Mouse (Mus musculus) small intestine, adult 2 months (tissue): ENCODE measurements around the gene B4gat1. TPM values are rescaled to one million over a fixed set of nuclear protein-coding genes. Genes with fewer than 3 reads are reported as not detected.

Experiments used
- H3K27ac ChIP-seq: fragments of 200-500 bp; 2 replicates; pipeline ENCODE4 v1.5.1; 2012; ENCODE audit warnings: low read depth, low read length, control low read depth, inconsistent platforms; ENCODE audit not compliant: insufficient read depth
- H3K27me3 ChIP-seq: fragments of 200-500 bp; 2 replicates; pipeline ENCODE4 v1.6.1; 2012; ENCODE audit warnings: mild to moderate bottlenecking, moderate library complexity, low read length, inconsistent platforms; ENCODE audit not compliant: control insufficient read depth, insufficient read depth
- H3K36me3 ChIP-seq: fragments of 200-500 bp; 2 replicates; pipeline ENCODE4 v1.6.1; 2012; ENCODE audit warnings: mild to moderate bottlenecking, low read length, control low read depth, inconsistent platforms; ENCODE audit not compliant: control insufficient read depth, insufficient read depth
- H3K4me1 ChIP-seq: fragments of 200-500 bp; 2 replicates; pipeline ENCODE4 v1.6.1; 2012; ENCODE audit warnings: low read length, inconsistent platforms, mixed read lengths; ENCODE audit not compliant: control insufficient read depth, insufficient read depth, insufficient read length
- H3K4me3 ChIP-seq: fragments of 200-500 bp; 2 replicates; pipeline ENCODE4 v1.5.1; 2012; ENCODE audit warnings: low read depth, mild to moderate bottlenecking, control low read depth, inconsistent platforms, low read length, moderate library complexity
- CTCF ChIP-seq: fragments of 200-500 bp; IDR thresholded peaks from 2 replicates; pipeline ENCODE4 v1.5.1; 2012; ENCODE audit warnings: low read depth, mild to moderate bottlenecking, control low read depth, inconsistent platforms, low read length, moderate library complexity, mixed read lengths; ENCODE audit not compliant: insufficient replicate concordance, insufficient read length; ENCODE audit errors: extremely low read depth
- POLR2A ChIP-seq: fragments of 200-500 bp; IDR thresholded peaks from 2 replicates; pipeline ENCODE4 v1.6.1; 2012; ENCODE audit warnings: low read depth, mild to moderate bottlenecking, control low read depth, inconsistent platforms, low read length, moderate library complexity
- WGBS: fragments of 180-500 bp; shearing (Covaris S2); methylation state at CpG from one replicate; pipeline ENCODE4 v1.1.7; 2018; 5-methylcytosine and 5-hydroxymethylcytosine counted together
- polyA plus RNA-seq: library from polyadenylated mRNA; depleted of rRNA; stranded (reverse); fragments of >200 nt; gene quantifications from 2 replicates; pipeline ENCODE4 v1.2.3, GENCODE M21; 2012

The B4gat1 gene
- polyA plus RNA-seq, 1 experiment, result 18.1 TPM

- Histone ChIP-seq H3K4me1 (peaks cover 10% of the 10 kb centered on the region), H3K36me3 (no peaks in the 10 kb centered on the region), H3K27ac (no peak overlapping the region), H3K27me3 (no peaks in the 10 kb centered on the region), H3K4me3 (no peak overlapping the region)
- WGBS, result 81% methylated on average over 4 of the region's 4 CpGs
- TF ChIP-seq CTCF (no peak), POLR2A (no peak)
Measured at GRCm38 (mm10) chr19:5036577-5036976, 2.0 kb upstream of the B4gat1 start.

DNA sequence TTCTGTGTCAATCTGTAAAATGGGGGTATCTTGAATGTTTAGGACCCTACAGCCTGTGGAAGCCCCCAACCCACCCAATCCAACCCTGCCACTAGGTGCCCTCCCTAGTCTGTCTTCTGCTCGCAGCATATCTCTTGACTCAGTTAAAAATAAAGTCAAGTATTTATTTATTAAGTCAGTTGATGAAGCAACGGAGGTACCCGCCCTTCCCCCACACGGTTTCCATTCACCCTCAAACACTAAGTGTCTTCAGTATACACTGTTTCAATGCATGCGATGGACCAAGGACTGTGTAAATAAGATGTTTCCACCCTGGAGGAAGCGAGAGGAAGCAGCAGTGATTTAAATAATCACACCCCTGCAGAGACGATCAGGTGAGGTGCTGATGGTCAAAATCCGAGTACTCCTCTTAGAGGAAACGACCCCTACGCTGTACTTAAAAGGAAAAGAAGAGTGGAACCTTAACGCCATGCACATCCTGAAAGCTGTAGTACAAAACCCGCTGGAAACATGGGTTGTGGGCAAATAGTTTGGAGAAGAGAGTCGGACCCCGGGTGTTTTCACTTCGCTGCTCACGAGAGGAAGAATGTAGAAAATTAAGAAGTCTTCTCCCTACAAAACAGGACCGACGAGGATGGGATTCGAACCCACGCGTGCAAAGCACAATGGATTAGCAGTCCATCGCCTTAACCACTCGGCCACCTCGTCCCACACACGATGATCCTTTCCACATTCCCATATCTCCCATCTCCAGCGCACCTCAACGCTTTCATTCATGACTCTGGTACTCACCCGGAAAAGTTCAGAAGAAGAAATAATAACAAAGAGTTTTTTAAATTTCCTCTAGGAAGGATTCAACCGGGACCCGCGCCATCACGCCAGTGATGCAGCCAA lies 701 bp upstream of the B4gat1 start:
- Histone ChIP-seq H3K36me3 (no peaks in the 10 kb centered on the region), H3K27ac (no peak overlapping the region), H3K27me3 (no peaks in the 10 kb centered on the region), H3K4me1 (peaks cover 10% of the 10 kb centered on the region), H3K4me3 (peak overlapping the region; percentile 88)
- 3% methylated on average over 32 of the region's 32 CpGs for WGBS
- TF ChIP-seq POLR2A (no peak), CTCF (no peak)

- Histone ChIP-seq H3K4me3 (peak overlapping the region; percentile 88), H3K4me1 (peaks cover 10% of the 10 kb centered on the region), H3K27ac (peak overlapping the region; percentile 47), H3K27me3 (no peaks in the 10 kb centered on the region), H3K36me3 (no peaks in the 10 kb centered on the region; the same call in 1 of the 2 replicates)
- WGBS, result 6% methylated on average over 41 of the region's 41 CpGs
- no peak for TF ChIP-seq POLR2A
Measured at GRCm38 (mm10) chr19:5039301-5040114, 882 bp downstream of the B4gat1 start.

- no peaks in the 10 kb centered on the region for H3K27me3 ChIP-seq
- peak within 1 kb of the TSS; percentile 78 for H3K27ac ChIP-seq
- H3K36me3 ChIP-seq, result peaks cover 2% of the 10 kb centered on the region; the same call in 1 of the 2 replicates
- TF ChIP-seq POLR2A (peak; percentile 81), CTCF (no peak)
- WGBS, result 2% methylated on average over 40 of the region's 40 CpGs
- H3K4me3 ChIP-seq, result peak within 1 kb of the TSS; percentile 88
- peaks cover 10% of the 10 kb centered on the region for H3K4me1 ChIP-seq
Measured at GRCm38 (mm10) chr19:5040862-5041523, 2.4 kb downstream of the B4gat1 start, which contains the start of gene Brms1. Brms1 (plus strand) TSS chr19:5041354.

DNA sequence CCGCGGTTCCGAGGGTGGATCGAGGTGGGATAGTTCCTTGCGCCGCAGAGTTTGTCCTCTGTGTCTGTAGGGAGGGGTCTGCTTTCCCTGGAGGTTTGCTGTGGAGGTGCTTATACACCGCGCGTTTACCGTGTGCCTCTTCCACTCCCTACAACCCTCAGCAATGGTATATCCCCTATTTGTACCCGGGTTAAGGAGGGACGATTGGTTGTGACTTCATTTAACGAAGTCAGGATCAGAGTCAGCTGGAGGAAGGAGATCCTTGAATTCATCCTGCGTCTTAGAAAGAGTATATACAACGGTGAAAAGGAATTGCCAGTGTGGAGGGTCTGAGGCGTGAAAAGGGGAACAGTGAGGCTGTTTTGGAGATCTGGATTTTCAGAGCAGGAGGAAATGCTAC lies 3.0 kb downstream of the B4gat1 start:
- H3K4me3 ChIP-seq, result peak overlapping the region; percentile 80
- H3K27ac ChIP-seq, result peak overlapping the region; percentile 78
- WGBS, result 2% methylated on average over 16 of the region's 16 CpGs
- peaks cover 10% of the 10 kb centered on the region for H3K4me1 ChIP-seq
- H3K27me3 ChIP-seq, result no peaks in the 10 kb centered on the region
- H3K36me3 ChIP-seq, result peaks cover 6% of the 10 kb centered on the region
- TF ChIP-seq CTCF (no peak), POLR2A (no peak)

DNA sequence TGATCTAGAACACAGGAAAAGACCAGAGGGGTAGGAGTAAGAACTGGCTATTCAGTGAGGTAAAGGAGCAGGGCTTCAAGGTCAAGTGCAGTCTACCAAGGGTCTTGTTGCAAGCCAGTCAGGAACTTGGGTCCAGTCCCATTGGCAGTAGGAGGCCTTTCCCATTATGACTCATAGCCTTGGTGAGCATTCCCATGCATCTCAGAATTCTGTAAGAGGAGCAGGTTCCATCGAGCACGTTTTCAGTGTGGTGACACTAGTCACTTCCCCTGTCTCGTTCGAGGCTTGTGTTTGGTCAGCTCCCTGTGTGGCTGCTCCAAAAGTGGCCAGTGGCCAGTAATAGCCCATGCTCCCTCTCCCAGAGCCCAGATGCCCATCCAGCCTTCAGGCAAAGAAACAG lies 6.9 kb downstream of the B4gat1 start:
- H3K27ac ChIP-seq, result no peak overlapping the region
- WGBS, result 71% methylated on average over 4 of the region's 4 CpGs
- no peak for TF ChIP-seq CTCF
- TF ChIP-seq POLR2A, result no peak
- peaks cover 2% of the 10 kb centered on the region for H3K4me1 ChIP-seq
- H3K36me3 ChIP-seq, result peaks cover 25% of the 10 kb centered on the region
- no peak overlapping the region for H3K4me3 ChIP-seq
- no peaks in the 10 kb centered on the region for H3K27me3 ChIP-seq
